Mouse (Mus musculus): ENCODE results near the gene Coa3. TPM values are rescaled to one million over a fixed set of nuclear protein-coding genes. Genes with fewer than 3 reads are reported as not detected.
A peak's percentile ranks its signal among the peaks of the same experiment; 100 is the strongest.

Coa3 gene
- polyA plus RNA-seq, 1 experiment: 158 TPM

DNA sequence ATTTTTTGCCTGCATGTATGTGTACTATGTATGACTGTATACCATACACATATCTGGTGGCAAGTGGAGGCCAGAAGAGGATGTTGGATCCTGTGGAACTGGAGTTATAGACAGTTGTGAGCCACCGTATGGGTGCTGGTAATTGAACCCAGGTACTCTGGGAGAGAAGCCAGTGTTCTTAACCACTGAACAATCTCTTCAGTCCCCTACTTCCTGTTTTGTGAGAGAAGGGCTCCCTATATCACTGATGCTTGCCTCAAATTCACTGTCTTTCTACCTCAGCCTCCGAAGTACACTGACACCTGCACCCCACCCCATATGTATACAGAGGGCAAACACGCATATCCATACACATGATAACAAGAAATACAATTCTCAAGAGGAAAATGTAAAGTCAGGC lies 32.2 kb upstream of the Coa3 start:
- no peak for DNase-seq (ENCODE audit: low read depth)
- TF ChIP-seq CTCF (IDR thresholded peaks at IDR 0.05; ENCODE audit: borderline replicate concordance, extremely low read depth, insufficient read depth, insufficient read length) (no peak), POLR2A (IDR thresholded peaks at IDR 0.05; ENCODE audit: borderline replicate concordance, extremely low read depth, insufficient read depth, insufficient read length, poor library complexity, severe bottlenecking) (no peak)

DNA sequence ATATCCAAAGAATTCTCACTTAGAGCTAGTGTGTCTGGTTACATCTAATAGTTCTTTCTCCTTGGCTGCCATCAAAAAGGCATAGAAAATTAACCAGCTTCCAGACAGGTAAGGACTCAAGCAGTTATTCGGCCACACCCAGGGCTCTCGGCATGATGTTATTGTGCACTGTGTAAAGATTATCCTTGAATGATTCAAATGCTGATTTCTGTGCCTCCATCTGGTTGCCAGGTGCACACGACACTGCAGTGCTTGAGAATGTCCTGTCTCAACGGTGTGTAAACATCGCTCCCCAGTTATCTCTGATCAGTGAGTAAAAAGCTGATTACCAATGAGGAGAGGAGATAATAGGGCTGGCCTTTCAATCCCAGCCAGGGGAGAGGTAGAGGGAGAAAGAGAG lies 28.8 kb upstream of the Coa3 start:
- no peak for DNase-seq (ENCODE audit: low read depth)
- no peak for TF ChIP-seq POLR2A (IDR thresholded peaks at IDR 0.05; ENCODE audit: borderline replicate concordance, extremely low read depth, insufficient read depth, insufficient read length, poor library complexity, severe bottlenecking)
- TF ChIP-seq CTCF (IDR thresholded peaks at IDR 0.05; ENCODE audit: borderline replicate concordance, extremely low read depth, insufficient read depth, insufficient read length): no peak

DNA sequence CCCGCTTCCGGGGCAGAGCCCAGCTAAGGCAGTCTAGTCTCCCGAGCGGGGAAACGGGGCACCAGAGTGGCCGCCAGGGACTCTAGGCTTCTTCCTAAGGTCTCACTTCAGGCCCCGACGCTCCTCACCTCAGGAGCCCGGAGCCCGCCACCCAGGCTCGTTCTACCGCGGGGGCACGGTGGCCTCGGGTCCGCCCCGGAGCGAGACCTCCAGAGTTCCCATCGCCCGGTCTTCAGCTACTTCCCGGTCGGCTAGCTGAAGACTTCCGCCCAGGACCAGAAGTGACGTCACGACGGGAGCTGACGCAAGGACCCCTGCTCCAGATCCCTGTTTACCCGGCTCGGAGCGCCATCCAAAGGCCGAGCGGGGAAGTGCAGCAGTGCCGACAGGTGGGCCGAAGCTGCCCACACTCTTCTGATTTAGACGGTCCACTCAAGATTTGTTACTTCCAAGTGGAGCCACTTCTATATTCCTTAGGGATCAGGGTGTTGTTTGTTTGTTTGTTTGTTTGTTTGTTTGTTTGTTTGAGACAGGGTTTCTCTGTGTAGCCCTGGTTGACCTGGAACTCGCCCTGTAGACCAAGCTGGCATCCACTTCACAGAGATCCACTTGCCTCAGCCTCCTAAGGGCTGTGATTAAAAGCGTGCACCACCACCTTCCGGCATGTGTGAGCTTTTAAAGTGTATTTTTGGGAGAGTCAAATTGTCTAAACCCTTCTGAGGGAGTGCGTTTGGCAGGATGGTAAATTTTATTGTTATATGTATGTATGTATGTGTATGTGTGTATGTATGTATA lies 23.3 kb upstream of the Coa3 start, which contains the start of gene Becn1:
Gene Becn1, minus strand, starts transcription at position 283 of the 795 bp plus-strand sequence.
- peak; percentile 39; the same call in 1 of the 2 replicates for TF ChIP-seq POLR2A (IDR thresholded peaks at IDR 0.05; ENCODE audit: borderline replicate concordance, extremely low read depth, insufficient read depth, insufficient read length, poor library complexity, severe bottlenecking)
- peak; percentile 98 for TF ChIP-seq CTCF (IDR thresholded peaks at IDR 0.05; ENCODE audit: borderline replicate concordance, extremely low read depth, insufficient read depth, insufficient read length)
- peak; percentile 98 for DNase-seq (ENCODE audit: low read depth)

DNA sequence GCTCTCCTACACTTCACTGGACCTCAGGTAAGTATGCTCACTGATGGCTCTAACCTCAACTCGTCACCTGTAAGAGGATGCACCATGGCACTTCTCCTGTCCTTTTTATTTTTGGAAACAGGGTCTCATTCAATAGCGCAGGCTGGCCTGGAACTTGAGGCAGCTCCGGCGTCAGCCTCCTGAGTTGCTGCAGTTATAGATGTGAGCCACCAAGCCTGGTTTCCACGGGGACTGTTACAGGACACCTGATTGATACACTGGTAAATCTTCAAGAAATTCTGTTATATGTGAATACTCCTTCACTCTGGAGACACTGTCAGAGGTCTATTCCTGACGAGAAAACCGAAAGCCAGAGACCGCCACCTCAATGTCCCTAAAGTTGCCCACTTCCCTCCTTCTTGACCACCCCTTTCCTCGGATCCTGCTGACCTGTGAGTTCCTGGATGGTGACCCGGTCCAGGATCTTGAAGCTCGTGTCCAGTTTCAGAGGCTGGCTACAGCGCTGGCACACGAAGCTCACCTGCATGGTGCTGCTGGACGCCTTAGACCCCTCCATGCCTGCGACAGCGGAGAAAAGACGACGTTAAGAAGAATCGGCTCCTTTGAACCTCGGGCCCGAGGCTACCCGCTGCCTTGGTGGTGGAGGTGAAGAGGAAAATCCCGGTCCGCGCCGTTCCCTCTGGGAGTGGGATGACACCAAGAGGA lies 22.5 kb upstream of the Coa3 start:
- no peak for TF ChIP-seq CTCF (IDR thresholded peaks at IDR 0.05; ENCODE audit: borderline replicate concordance, extremely low read depth, insufficient read depth, insufficient read length)
- no peak for TF ChIP-seq POLR2A (IDR thresholded peaks at IDR 0.05; ENCODE audit: borderline replicate concordance, extremely low read depth, insufficient read depth, insufficient read length, poor library complexity, severe bottlenecking)
- DNase-seq (ENCODE audit: low read depth): no peak

GRCm38 (mm10) chr11:101300881-101301280 lies 22.0 kb upstream of the Coa3 start:
- TF ChIP-seq CTCF (IDR thresholded peaks at IDR 0.05; ENCODE audit: borderline replicate concordance, extremely low read depth, insufficient read depth, insufficient read length) (peak; percentile 5; the same call in 1 of the 2 replicates), POLR2A (IDR thresholded peaks at IDR 0.05; ENCODE audit: borderline replicate concordance, extremely low read depth, insufficient read depth, insufficient read length, poor library complexity, severe bottlenecking) (no peak)

GRCm38 (mm10) chr11:101295191-101295590 lies 16.3 kb upstream of the Coa3 start:
- no peak for DNase-seq (ENCODE audit: low read depth)
- no peak for TF ChIP-seq CTCF (IDR thresholded peaks at IDR 0.05; ENCODE audit: borderline replicate concordance, extremely low read depth, insufficient read depth, insufficient read length)
- no peak for TF ChIP-seq POLR2A (IDR thresholded peaks at IDR 0.05; ENCODE audit: borderline replicate concordance, extremely low read depth, insufficient read depth, insufficient read length, poor library complexity, severe bottlenecking)

More at GRCm38 (mm10) chr11:101300881-101301280, 22.0 kb upstream of the Coa3 start:
- no peak for DNase-seq (ENCODE audit: low read depth)

GRCm38 (mm10) chr11:101291231-101291630 lies 12.3 kb upstream of the Coa3 start:
- TF ChIP-seq CTCF (IDR thresholded peaks at IDR 0.05; ENCODE audit: borderline replicate concordance, extremely low read depth, insufficient read depth, insufficient read length) (no peak), POLR2A (IDR thresholded peaks at IDR 0.05; ENCODE audit: borderline replicate concordance, extremely low read depth, insufficient read depth, insufficient read length, poor library complexity, severe bottlenecking) (no peak)
- DNase-seq (ENCODE audit: low read depth): no peak

DNA sequence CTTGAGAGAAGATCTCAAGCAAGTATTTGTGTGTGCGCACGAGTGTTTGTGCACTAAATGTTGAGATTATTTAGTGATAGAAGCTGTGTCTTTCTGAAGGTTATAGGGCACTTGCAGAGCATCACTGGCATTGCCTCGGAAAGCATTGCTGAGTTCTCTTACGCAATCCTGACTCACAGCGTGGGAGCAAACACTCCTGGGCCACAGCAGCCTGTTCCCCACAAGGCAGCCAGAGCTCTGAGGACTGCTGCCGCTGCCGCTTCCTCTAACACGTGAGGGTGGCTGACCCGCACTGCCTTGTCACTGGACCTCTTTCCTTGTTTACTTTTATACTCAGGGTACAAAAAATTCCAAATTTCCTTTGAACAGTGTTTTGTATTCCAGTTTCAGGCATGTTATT lies 8.4 kb upstream of the Coa3 start:
- DNase-seq (ENCODE audit: low read depth): no peak
- TF ChIP-seq POLR2A (IDR thresholded peaks at IDR 0.05; ENCODE audit: borderline replicate concordance, extremely low read depth, insufficient read depth, insufficient read length, poor library complexity, severe bottlenecking): no peak
- no peak for TF ChIP-seq CTCF (IDR thresholded peaks at IDR 0.05; ENCODE audit: borderline replicate concordance, extremely low read depth, insufficient read depth, insufficient read length)

- no peak for DNase-seq (ENCODE audit: low read depth)
- TF ChIP-seq CTCF (IDR thresholded peaks at IDR 0.05; ENCODE audit: borderline replicate concordance, extremely low read depth, insufficient read depth, insufficient read length) (no peak), POLR2A (IDR thresholded peaks at IDR 0.05; ENCODE audit: borderline replicate concordance, extremely low read depth, insufficient read depth, insufficient read length, poor library complexity, severe bottlenecking) (no peak)
These were observed 4.9 kb upstream of the Coa3 start for GRCm38 (mm10) chr11:101283805-101284204.

- peak; percentile 27 for DNase-seq (ENCODE audit: low read depth)
- TF ChIP-seq CTCF (IDR thresholded peaks at IDR 0.05; ENCODE audit: borderline replicate concordance, extremely low read depth, insufficient read depth, insufficient read length) (no peak), POLR2A (IDR thresholded peaks at IDR 0.05; ENCODE audit: borderline replicate concordance, extremely low read depth, insufficient read depth, insufficient read length, poor library complexity, severe bottlenecking) (no peak)
These were observed 4.0 kb upstream of the Coa3 start for GRCm38 (mm10) chr11:101282896-101283295.

- TF ChIP-seq POLR2A (IDR thresholded peaks at IDR 0.05; ENCODE audit: borderline replicate concordance, extremely low read depth, insufficient read depth, insufficient read length, poor library complexity, severe bottlenecking) (no peak), CTCF (IDR thresholded peaks at IDR 0.05; ENCODE audit: borderline replicate concordance, extremely low read depth, insufficient read depth, insufficient read length) (no peak)
- no peak for DNase-seq (ENCODE audit: low read depth)
These were observed 1.9 kb upstream of the Coa3 start for GRCm38 (mm10) chr11:101280837-101281236.
